Mouse (Mus musculus) lung, adult 2 months (tissue): ENCODE data around the gene Slc22a17. TPM values are rescaled to one million over a fixed set of nuclear protein-coding genes. Genes with fewer than 3 reads are reported as not detected.
"Not testable (repeated sequence)": the region's sequence is repeated elsewhere in the genome, so short reads cannot be mapped to it uniquely, and the experiment has no call there.

Source experiments
- DNase-seq: peaks from one replicate; pipeline ENCODE4 v3.0.0; 2022
- H3K4me1 ChIP-seq: fragments of 200-500 bp; 2 replicates; pipeline ENCODE4 v1.6.1; 2011; ENCODE audit warnings: low read length; ENCODE audit not compliant: control insufficient read depth, insufficient read depth
- H3K4me3 ChIP-seq: fragments of 200-500 bp; replicated peaks from 2 replicates; pipeline ENCODE3; 2011; ENCODE audit warnings: low read depth, mild to moderate bottlenecking, control low read depth, low read length; ENCODE audit errors: extremely low read depth
- CTCF ChIP-seq: fragments of 200-500 bp; IDR thresholded peaks from 2 replicates; pipeline ENCODE4 v1.5.1; 2011; ENCODE audit warnings: mild to moderate bottlenecking, low read length, control low read depth; ENCODE audit not compliant: insufficient read depth
- POLR2A ChIP-seq: fragments of 200-500 bp; IDR thresholded peaks from 2 replicates; pipeline ENCODE4 v1.6.1; 2011; ENCODE audit warnings: low read depth, mild to moderate bottlenecking, control low read depth, low read length, borderline replicate concordance; ENCODE audit errors: extremely low read depth
- WGBS: fragments of 180-500 bp; shearing (Covaris S2); methylation state at CpG from one replicate; pipeline ENCODE4 v1.1.7; 2018; 5-methylcytosine and 5-hydroxymethylcytosine counted together
- polyA plus RNA-seq: library from polyadenylated mRNA; depleted of rRNA; stranded (reverse); fragments of >200 nt; gene quantifications from 2 replicates; pipeline ENCODE4 v1.2.3, GENCODE M21; 2012; rRNA removed

Slc22a17 gene
- 61.8 and 63.8 TPM in 2 replicates for polyA plus RNA-seq

DNA sequence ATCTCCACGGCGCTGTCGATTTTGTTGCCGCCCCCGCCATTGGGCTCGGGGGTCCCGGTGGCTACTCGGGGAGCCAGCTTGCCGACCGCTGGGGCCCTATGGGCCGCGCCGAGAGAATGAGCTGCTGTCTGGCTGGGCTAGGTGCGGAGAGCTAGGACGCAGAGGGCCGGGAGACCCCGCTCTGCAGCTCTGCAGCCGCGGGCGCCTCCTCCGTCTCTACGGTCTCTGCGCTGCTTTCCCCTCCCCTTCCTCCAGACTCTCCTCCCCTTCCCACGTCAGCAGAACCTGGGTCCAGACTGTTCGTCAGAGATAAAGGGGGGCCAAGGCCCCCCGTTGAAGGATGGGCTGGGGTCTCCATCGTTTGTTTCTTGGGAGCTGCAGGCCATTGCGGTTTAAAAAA lies at the start of gene Slc22a17:
TSS of gene Slc22a17 (minus strand) at position 247 of the 400 bp plus-strand sequence.
- peak; percentile 66 for DNase-seq
- peak within 1 kb of the TSS; percentile 70 for H3K4me3 ChIP-seq
- TF ChIP-seq CTCF (no peak), POLR2A (peak; percentile 75; the same call in 1 of the 2 replicates)
- H3K4me1 ChIP-seq, result peaks cover 4% of the 10 kb centered on the region
- under 1% methylated on average over 28 of the region's 28 CpGs for WGBS

DNA sequence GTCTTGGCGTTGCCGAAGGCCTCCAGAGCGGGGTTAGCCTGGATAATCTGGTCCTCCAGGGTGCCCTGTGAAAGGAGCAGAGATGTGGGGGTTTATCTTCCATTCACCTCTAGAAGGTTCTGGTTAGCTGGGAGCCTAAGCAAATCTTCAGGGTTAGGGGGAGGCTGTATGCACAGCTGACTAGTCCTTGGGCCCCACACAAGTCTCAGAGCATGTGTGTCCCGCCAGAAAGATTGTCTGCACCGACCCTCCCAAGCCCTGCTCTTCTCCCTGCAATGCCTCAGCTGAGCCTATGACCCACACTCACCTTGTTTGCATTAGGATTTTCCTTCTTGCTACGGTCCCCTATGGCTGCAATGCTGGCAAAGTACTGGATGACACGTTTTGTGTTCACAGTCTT lies 49.8 kb upstream of the Slc22a17 start:
- no peak for DNase-seq
- Histone ChIP-seq H3K4me3 (no peak overlapping the region), H3K4me1 (no peaks in the 10 kb centered on the region)
- 80% methylated on average over 7 of the region's 7 CpGs for WGBS
- TF ChIP-seq CTCF (no peak), POLR2A (no peak)

DNA sequence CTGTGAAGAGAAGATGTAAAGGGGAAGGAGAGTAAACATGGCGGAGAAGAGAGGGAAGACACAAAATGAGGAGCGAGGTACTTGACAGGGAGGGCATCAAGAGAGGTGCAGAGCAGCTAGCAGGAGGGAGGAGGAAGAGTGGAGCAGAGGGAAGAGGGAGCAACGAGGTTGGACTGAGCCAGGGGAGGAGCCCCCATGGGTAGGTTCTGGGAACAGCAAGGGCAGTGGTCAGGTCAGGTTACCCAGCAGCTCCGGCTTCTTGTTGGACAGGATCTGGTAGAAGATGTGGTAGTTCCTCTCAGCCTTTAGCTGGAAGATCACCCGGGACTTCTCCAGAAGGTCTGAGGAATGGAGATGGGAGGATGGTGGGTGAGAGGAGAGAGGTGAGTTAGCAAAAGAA lies 48.6 kb upstream of the Slc22a17 start:
- WGBS, result 73% methylated on average over 5 of the region's 5 CpGs
- H3K4me3 ChIP-seq, result no peak overlapping the region
- no peaks in the 10 kb centered on the region for H3K4me1 ChIP-seq
- no peak for DNase-seq
- TF ChIP-seq CTCF, result no peak
- no peak for TF ChIP-seq POLR2A

DNA sequence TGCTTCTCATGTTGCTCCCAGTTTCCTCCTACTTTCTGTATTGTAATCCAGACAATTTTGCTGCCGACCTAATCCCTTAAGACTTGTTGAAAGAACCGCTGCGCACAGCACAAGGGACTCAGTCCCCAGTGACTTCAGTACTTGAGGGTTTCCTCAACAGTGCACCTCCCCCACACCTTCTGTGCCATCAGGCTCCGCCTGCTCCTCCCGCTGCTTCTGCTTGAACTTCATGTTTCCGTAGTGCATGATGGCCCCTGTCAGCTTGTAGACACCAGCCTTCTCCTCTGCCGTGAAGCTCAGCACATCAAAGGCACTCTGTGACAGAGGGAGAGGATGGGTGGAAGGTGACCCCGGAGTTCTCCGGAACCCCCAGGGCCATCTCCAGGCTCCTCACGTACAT lies 47.8 kb upstream of the Slc22a17 start:
- no peak overlapping the region for H3K4me3 ChIP-seq
- no peak for TF ChIP-seq POLR2A
- no peak for TF ChIP-seq CTCF
- whole genome bisulfite sequencing, result 51% methylated on average over 10 of the region's 10 CpGs

DNA sequence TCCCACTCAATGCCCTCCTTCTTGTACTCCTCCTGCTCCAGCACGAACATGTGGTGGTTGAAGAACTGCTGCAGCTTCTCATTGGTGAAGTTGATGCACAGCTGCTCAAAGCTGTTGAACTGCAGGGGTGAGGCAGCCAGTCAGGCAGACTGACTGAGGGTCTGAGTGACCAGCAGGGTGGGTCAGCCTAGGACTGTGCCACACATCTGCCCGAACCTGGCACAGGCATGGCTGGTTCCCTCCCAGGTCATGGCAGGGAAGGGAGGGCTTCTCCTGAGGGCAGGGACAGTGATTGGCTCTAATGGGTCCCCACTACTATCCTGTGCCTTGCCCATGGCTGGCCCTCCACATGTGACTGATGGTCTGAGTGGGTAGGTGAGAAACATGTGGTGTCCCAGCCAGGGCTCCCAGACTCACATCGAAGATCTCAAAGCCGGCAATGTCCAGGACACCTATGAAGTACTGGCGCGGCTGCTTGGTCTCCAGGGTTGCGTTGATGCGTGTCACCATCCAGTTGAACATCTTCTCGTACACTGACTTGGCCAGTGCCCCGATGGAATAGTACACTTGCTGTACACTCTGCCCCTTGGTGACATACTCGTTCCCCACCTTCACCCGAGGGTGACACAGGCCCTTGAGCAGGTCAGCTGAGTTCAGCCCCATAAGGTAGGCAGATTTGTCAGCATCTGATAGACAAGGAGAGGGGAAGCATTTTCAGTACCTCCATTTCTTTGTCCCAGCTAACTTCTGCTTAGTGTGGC lies 47.1 kb upstream of the Slc22a17 start:
- H3K4me3 ChIP-seq, DNase-seq, H3K4me1 ChIP-seq: not testable (repeated sequence)
- WGBS, result 86% methylated on average over 12 of the region's 12 CpGs

More for the DNA sequence above, 47.8 kb upstream of the Slc22a17 start:
- DNase-seq, result no peak
- H3K4me1 ChIP-seq, result no peaks in the 10 kb centered on the region

DNA sequence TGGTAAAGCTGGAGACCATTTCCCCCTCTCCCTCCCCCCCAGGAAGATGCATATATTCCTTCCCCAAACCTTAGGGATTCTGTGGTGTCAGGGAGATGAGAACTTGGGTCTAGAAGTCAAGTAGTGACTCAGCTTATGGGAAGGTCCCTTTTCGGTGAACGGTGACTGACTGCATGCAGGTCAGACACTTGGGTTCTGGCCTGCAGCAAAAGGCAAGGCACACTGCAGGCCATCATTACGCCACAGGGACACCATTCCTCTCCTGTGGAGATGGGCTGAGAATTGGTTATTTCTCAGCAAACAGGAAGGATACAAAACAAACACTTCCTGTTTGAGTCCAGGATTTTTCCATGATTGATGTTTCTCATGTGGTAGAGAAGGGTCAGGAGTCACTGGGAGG lies 46.3 kb upstream of the Slc22a17 start:
- 74% methylated on average over 3 of the region's 3 CpGs for WGBS
- no peaks in the 10 kb centered on the region for H3K4me1 ChIP-seq
- no peak for DNase-seq
- TF ChIP-seq CTCF (no peak), POLR2A (no peak)
- H3K4me3 ChIP-seq, result no peak overlapping the region

DNA sequence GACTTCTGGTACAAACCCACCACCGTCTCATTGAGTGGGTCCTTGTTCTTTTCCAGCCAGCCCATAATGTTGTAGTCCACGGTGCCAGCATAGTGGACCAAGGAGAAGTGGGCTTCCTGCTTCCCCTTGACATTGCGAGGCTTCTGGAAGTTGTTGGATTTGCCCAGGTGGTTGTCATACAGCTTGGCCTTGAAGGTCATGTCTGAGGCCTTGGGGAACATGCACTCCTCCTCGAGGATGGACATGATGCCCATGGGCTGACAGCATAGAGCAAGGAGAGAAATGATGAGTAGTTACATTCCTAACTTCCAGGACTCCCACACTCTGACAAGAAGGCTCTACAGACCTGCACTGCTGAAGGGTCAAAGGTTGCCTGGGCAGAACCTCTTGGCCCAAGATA lies 45.6 kb upstream of the Slc22a17 start:
- TF ChIP-seq CTCF (no peak), POLR2A (no peak)
- 77% methylated on average over 4 of the region's 4 CpGs for WGBS
- DNase-seq, result no peak
- Histone ChIP-seq H3K4me3 (no peak overlapping the region), H3K4me1 (no peaks in the 10 kb centered on the region)

DNA sequence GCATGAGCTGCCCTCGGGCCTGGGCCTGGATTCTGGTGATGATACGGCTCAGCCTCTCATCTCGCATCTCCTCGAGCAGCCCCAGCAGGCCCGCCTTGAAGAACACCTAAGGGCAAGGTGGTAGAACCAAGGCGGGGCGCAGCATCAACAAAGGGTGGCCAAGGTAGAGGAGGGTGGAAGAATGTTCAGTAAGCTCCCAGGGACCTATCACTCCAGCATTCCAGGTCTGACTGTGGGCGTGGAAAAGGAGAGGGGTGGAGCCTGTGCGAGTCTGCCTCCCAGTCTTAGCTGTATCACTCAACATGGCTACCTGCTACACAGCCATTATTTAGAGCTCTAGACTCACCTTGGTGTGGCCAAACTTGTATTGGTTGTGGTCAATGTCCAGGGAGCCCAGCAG lies 43.6 kb upstream of the Slc22a17 start:
- 83% methylated on average over 9 of the region's 9 CpGs for WGBS

DNA sequence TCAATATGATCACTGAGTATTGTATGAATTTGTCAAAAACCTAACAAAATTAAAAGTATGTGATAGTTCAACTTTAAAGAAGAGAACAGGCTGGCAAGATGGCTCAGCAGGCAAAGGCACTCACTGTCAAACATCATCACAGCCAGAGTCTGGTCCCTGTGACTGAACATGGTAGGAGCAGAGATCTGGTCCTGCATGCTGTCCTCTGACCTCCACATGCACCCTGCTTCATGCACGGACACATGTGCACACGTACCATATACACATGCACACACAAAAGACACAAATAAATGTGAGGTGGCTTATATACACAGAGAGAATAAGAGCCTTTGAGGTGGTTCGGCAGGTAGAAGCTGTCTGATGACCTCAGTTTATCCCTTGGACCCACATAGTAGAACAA lies 42.5 kb upstream of the Slc22a17 start:
- no peak for TF ChIP-seq POLR2A
- TF ChIP-seq CTCF, result no peak
- 64% methylated on average over 3 of the region's 3 CpGs for WGBS
- no peak overlapping the region for H3K4me3 ChIP-seq
- H3K4me1 ChIP-seq, result no peaks in the 10 kb centered on the region
- DNase-seq, result no peak

More for the DNA sequence above, 43.6 kb upstream of the Slc22a17 start:
- Histone ChIP-seq H3K4me3 (no peak overlapping the region), H3K4me1 (no peaks in the 10 kb centered on the region)
- no peak for DNase-seq
- TF ChIP-seq CTCF, result no peak
- no peak for TF ChIP-seq POLR2A

DNA sequence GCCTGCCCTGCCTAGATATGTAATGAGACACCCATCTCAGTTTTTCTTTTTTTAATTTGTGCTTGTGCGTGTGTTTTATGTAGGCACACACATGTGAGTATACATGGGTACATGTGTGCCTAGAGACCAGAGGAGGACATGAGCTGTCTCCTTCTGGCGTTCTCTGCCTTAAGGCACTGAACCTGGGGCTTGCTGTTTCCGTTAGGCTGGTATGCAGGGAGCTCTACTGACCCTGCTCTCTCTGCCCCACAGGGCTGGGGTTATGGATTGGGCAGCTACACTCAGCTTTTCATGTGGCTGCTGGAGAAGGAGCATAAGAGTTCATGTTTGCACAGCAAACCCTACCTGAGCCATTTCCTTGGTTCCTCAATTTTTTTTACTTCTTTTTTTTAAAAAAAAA lies 41.5 kb upstream of the Slc22a17 start:
- 82% methylated on average over 3 of the region's 3 CpGs for WGBS
- no peaks in the 10 kb centered on the region for H3K4me1 ChIP-seq
- no peak overlapping the region for H3K4me3 ChIP-seq
- no peak for DNase-seq
- TF ChIP-seq POLR2A (no peak), CTCF (no peak)

DNA sequence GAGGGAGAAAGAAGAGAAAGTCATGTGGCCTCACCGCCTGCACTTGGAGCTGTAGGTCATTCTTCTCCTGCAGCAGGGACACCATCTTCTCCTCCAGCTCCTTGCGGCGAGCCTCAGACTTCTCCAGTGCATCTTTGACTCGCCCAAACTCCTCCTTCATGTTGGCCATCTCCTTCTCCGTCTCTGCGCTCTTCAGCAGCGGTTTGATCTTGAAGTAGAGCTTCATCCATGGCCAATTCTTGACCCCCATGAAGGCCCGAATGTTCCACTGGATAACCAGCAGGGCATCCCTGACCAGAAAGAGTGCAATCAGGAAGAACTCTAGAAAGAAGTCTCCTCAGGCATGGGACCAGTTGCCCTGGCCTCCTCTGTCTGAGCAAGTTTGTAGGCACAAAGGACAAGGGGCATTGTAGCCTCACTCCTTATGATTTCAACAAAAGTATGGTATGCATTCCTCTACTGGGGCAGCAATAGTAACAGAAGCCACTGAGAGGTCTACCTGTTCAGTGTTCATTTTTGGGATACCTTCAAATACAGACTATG lies 40.8 kb upstream of the Slc22a17 start:
- Histone ChIP-seq H3K4me3 (no peak overlapping the region), H3K4me1 (no peaks in the 10 kb centered on the region)
- TF ChIP-seq CTCF (no peak), POLR2A (no peak)
- DNase-seq, result no peak
- WGBS, result 88% methylated on average over 8 of the region's 8 CpGs
